ENCODE assay signal across 18 mouse cellular contexts in the genomic region with DNA sequence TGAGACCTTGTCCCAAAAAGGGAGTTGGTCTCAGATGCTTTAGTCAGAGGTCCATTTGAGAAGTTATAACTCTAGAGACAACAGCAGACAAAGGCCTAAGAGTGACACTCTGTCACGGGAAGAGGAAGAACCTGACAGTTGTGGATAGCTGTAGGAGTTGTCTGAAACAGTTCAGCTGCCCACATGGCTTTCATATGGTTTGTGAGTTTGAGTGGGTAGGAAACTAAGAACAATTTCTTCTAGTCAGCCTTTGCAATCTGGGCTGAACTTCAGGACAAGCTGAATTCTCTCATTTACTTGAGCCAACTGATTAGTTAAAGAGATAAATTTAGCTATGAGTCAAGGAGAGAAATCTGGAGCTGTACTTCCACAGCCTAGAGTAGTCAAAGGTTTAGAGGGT. TPM values are rescaled to one million over a fixed set of nuclear protein-coding genes. Genes with fewer than 3 reads are reported as not detected.
DNase-seq lines count a peak whose midpoint lies in the region; ATAC-seq lines count a peak whose summit lies in the region.
"Had no signal": no experiment of that assay in that cellular context is flagged by ENCODE, and none has a peak within 500 bp of the region (broad histone marks: within the 10 kb centered on the region; RNA-seq: fewer than 3 reads in every experiment).

No protein-coding gene starts in this region.

- peak; percentile 84 for ATAC-seq in frontal cortex, adult (ENCODE audit: low TSS enrichment)

- DNase-seq in layer of hippocampus, adult 11-12 months (ENCODE audit: low spot score) = peak; percentile 25
- DNase-seq in layer of hippocampus, adult 8-10 months (ENCODE audit: low spot score in 2 of 2) = peak; percentile 16 to 22
- DNase-seq in left cerebral cortex, adult 11 months (ENCODE audit: low spot score) = peak; percentile 39
- peak; percentile 37 to 50 for DNase-seq in left cerebral cortex, adult 9 months (ENCODE audit: low spot score in 2 of 2)
- peak; percentile 5 to 7 for DNase-seq in right cerebral cortex, adult 2 months (ENCODE audit: low spot score in 2 of 2)

RNA-seq across cellular contexts. Expression of gene 9230113P08Rik, which starts 15.1 kb away (rescaled TPM):
- under 1 TPM in 2 of 4 experiments, not detected in 2; 0.18 to 0.21 TPM for total RNA-seq in layer of hippocampus, adult 8-10 months (2022)
- total RNA-seq: adrenal gland, adult 18-20 months; adrenal gland, postnatal 10 days; adrenal gland, postnatal 36 days; CH12.LX; common myeloid progenitor, adult 5-6 weeks; forebrain, postnatal 0 days; gastrocnemius, adult 2 months; gastrocnemius, postnatal 14 days; gastrocnemius, postnatal 4 days; heart, adult 8-10 months; heart, postnatal 25 days; hematopoietic stem cell, adult 5-6 weeks had no signal

RNA-seq across cellular contexts. Expression of gene 9230110F15Rik, which starts 49.2 kb away (rescaled TPM):
- total RNA-seq in layer of hippocampus, adult 8-10 months (2022) = not detected
- total RNA-seq: adrenal gland, adult 18-20 months; adrenal gland, postnatal 10 days; adrenal gland, postnatal 36 days; CH12.LX; common myeloid progenitor, adult 5-6 weeks; forebrain, postnatal 0 days; gastrocnemius, adult 2 months; gastrocnemius, postnatal 14 days; gastrocnemius, postnatal 4 days; heart, adult 8-10 months; heart, postnatal 25 days; hematopoietic stem cell, adult 5-6 weeks had no signal

Comparison
In these comparisons a context has a peak if more than half of its experiments do, and no peak if none do; other contexts are left out.
1. Peak in every context shown above with its lines: DNase-seq and ATAC-seq.